Mouse (Mus musculus) liver, postnatal 0 days (tissue): ENCODE measurements at regions not wholly inside any gene's neighbourhood (a gene's known extent, or its start where the extent isn't known, plus 50 kb on each side); places are given as distances from the start of the nearest gene placed in this dataset.
"Not testable (repeated sequence)": the region's sequence is repeated elsewhere in the genome, so short reads cannot be mapped to it uniquely, and the experiment has no call there.

Experiments used
- ATAC-seq: fragments of 200-750 bp; cut with Nextera tagmentation; 2 replicates; pipeline ENCODE4 v1.8.0; 2017; ENCODE audit warnings: mild to moderate bottlenecking, moderate library complexity
- DNase-seq: peaks from one replicate; pipeline ENCODE4 v3.0.0-alpha.2; 2016
- H3K27ac ChIP-seq: fragments of 300-500 bp; sonication (generic); 2 replicates; pipeline ENCODE4 v1.5.1; 2014; ENCODE audit warnings: antibody characterized with exemption, moderate library complexity, mild to moderate bottlenecking, low read depth
- H3K27me3 ChIP-seq: fragments of 300-500 bp; sonication (generic); 2 replicates; pipeline ENCODE4 v1.6.1; 2014; ENCODE audit warnings: low read length, control low read depth, mixed read lengths; ENCODE audit not compliant: insufficient read depth
- H3K36me3 ChIP-seq: fragments of 300-500 bp; sonication (generic); replicated peaks from 2 replicates; pipeline ENCODE4 v1.6.1; 2014; ENCODE audit warnings: mild to moderate bottlenecking, control low read depth, low read length, moderate library complexity, mixed read lengths; ENCODE audit not compliant: insufficient read depth
- H3K4me1 ChIP-seq: fragments of 300-500 bp; sonication (generic); 2 replicates; pipeline ENCODE4 v1.6.1; 2014; ENCODE audit warnings: antibody characterized with exemption, mild to moderate bottlenecking, control low read depth; ENCODE audit not compliant: insufficient read depth
- H3K4me2 ChIP-seq: fragments of 300-500 bp; sonication (generic); 2 replicates; pipeline ENCODE4 v1.6.1; 2014; ENCODE audit warnings: low read depth, mild to moderate bottlenecking, low read length, moderate library complexity, mixed read lengths
- H3K4me3 ChIP-seq: fragments of 300-500 bp; sonication (generic); 2 replicates; pipeline ENCODE4 v1.5.1; 2014; ENCODE audit warnings: low read depth, low read length
- H3K9ac ChIP-seq: fragments of 300-500 bp; sonication (generic); replicated peaks from 2 replicates; pipeline ENCODE4 v1.6.1; 2014; ENCODE audit warnings: mild to moderate bottlenecking, moderate library complexity
- H3K9me3 ChIP-seq: fragments of 300-500 bp; sonication (generic); 2 replicates; pipeline ENCODE4 v1.6.1; 2016; ENCODE audit warnings: mild to moderate bottlenecking, control low read depth, low read length, mixed read lengths
- CTCF ChIP-seq: sonication (generic); IDR thresholded peaks from 2 replicates; pipeline ENCODE4 v1.5.1; 2016; ENCODE audit warnings: antibody characterized with exemption, low read depth
- EP300 ChIP-seq: IDR thresholded peaks from 2 replicates; pipeline ENCODE4 v1.6.1; 2016; ENCODE audit warnings: antibody characterized with exemption, low read depth, mild to moderate bottlenecking
- WGBS: fragments of 180-500 bp; shearing (Covaris S2); extraction: QIAGEN DNeasy Blood & Tissue Kit; methylation state at CpG from one replicate; pipeline ENCODE4 v1.1.7; 2014; ENCODE audit not compliant: insufficient replicate concordance; 5-methylcytosine and 5-hydroxymethylcytosine counted together

GRCm38 (mm10) chr7:111882991-111883390 is 103.2 kb upstream of the Galnt18 start:
- no peaks in the 10 kb centered on the region for H3K27me3 ChIP-seq
- 64% methylated on average over 2 of the region's 2 CpGs for WGBS
- H3K4me2 ChIP-seq = no peak overlapping the region

GRCm38 (mm10) chr7:111880067-111880675 is 100.4 kb upstream of the Galnt18 start:
- Histone ChIP-seq H3K4me3 (no peak overlapping the region), H3K9ac (no peak overlapping the region), H3K4me1 (no peaks in the 10 kb centered on the region), H3K4me2 (no peak overlapping the region), H3K36me3 (no peaks in the 10 kb centered on the region), H3K27ac (no peak overlapping the region), H3K27me3 (no peaks in the 10 kb centered on the region), H3K9me3 (no peaks in the 10 kb centered on the region)
- WGBS = 71% methylated on average over 4 of the region's 4 CpGs
- ATAC-seq (no peak), DNase-seq (no peak)
- TF ChIP-seq EP300 (no peak), CTCF (no peak)

More at GRCm38 (mm10) chr7:111882991-111883390, 103.2 kb upstream of the Galnt18 start:
- no peaks in the 10 kb centered on the region for H3K9me3 ChIP-seq
- no peak overlapping the region for H3K4me3 ChIP-seq
- no peaks in the 10 kb centered on the region for H3K36me3 ChIP-seq
- no peak for TF ChIP-seq CTCF
- no peak for TF ChIP-seq EP300
- no peaks in the 10 kb centered on the region for H3K4me1 ChIP-seq
- no peak overlapping the region for H3K9ac ChIP-seq
- ATAC-seq (no peak), DNase-seq (no peak)
- no peak overlapping the region for H3K27ac ChIP-seq

- no peaks in the 10 kb centered on the region for H3K4me1 ChIP-seq
- TF ChIP-seq EP300 (no peak), CTCF (no peak)
- no peak for DNase-seq
- H3K36me3 ChIP-seq = no peaks in the 10 kb centered on the region
- H3K27me3 ChIP-seq = no peaks in the 10 kb centered on the region
- no peak overlapping the region for H3K4me3 ChIP-seq
- no peak overlapping the region for H3K9ac ChIP-seq
- no peak overlapping the region for H3K27ac ChIP-seq
- H3K4me2 ChIP-seq = no peak overlapping the region
- ATAC-seq = no peak
- no peaks in the 10 kb centered on the region for H3K9me3 ChIP-seq
- 80% methylated on average over 1 of the region's 1 CpGs for WGBS
Observed at GRCm38 (mm10) chr7:111877591-111877990, 97.8 kb upstream of the Galnt18 start.

- Histone ChIP-seq H3K36me3 (no peaks in the 10 kb centered on the region), H3K27ac (no peak overlapping the region), H3K27me3 (no peaks in the 10 kb centered on the region), H3K4me2 (no peak overlapping the region), H3K9ac (no peak overlapping the region), H3K4me3 (no peak overlapping the region), H3K4me1 (no peaks in the 10 kb centered on the region), H3K9me3 (no peaks in the 10 kb centered on the region)
- TF ChIP-seq EP300 = no peak
- no peak for TF ChIP-seq CTCF
- DNase-seq = no peak
- no peak for ATAC-seq
- WGBS = 81% methylated on average over 1 of the region's 1 CpGs
Observed at GRCm38 (mm10) chr7:111875949-111876348, 96.2 kb upstream of the Galnt18 start.

DNA sequence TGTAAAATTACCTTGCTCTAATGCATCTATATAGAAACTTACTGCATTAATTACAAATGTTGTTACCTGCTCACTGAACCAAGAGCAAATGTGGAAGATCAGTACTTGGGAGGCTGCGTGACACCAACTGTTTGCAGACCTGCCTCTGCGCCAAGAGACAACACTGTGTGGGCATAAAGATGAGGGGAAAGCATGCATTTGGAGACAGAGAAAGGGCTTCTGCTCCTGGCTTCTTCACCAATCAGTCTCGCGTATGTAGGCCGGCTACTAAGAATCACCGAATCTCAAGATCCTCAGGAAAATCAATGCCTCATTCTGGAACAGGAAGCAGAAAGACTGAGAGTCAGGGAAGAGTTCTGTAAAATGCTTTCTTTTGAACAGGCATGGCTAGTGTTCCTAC is 89.6 kb upstream of the Galnt18 start:
- WGBS = 85% methylated on average over 6 of the region's 6 CpGs
- no peaks in the 10 kb centered on the region for H3K9me3 ChIP-seq
- H3K4me1 ChIP-seq = no peaks in the 10 kb centered on the region
- H3K4me3 ChIP-seq = no peak overlapping the region
- TF ChIP-seq EP300 = no peak
- no peak for TF ChIP-seq CTCF
- H3K27ac ChIP-seq = no peak overlapping the region
- H3K4me2 ChIP-seq = no peak overlapping the region
- H3K9ac ChIP-seq = no peak overlapping the region
- no peaks in the 10 kb centered on the region for H3K27me3 ChIP-seq
- DNase-seq (no peak), ATAC-seq (no peak)
- no peaks in the 10 kb centered on the region for H3K36me3 ChIP-seq

DNA sequence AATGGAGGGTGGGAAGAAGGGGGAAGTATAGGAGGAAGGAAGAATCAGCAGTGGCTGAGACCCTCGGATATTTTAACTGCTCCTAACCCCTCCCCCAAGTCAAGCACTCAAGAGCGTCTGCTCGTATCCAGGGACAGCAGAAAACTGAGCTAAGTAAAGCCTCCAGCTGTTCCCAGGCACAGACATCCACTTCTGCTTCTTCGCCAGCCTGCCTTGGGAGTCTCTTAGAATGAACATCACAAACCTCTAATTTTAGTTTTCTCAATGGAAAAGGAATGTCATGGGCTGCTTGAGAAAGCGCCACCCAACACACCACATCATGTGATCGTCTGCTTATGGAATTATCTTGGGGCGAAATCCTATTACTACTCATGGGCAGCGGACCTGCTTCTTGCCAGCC is 83.3 kb upstream of the Galnt18 start:
- 54% methylated on average over 8 of the region's 8 CpGs for whole genome bisulfite sequencing
- no peak overlapping the region for H3K9ac ChIP-seq
- TF ChIP-seq EP300 (no peak), CTCF (no peak)

GRCm38 (mm10) chr7:111858291-111858690 is 78.5 kb upstream of the Galnt18 start:
- not testable (repeated sequence) for H3K4me1 ChIP-seq, H3K4me2 ChIP-seq, H3K9me3 ChIP-seq, H3K4me3 ChIP-seq, ATAC-seq, H3K27me3 ChIP-seq, H3K9ac ChIP-seq, H3K36me3 ChIP-seq, H3K27ac ChIP-seq, DNase-seq
- 77% methylated on average over 8 of the region's 8 CpGs for WGBS

More for the DNA sequence above, 83.3 kb upstream of the Galnt18 start:
- H3K4me1 ChIP-seq = no peaks in the 10 kb centered on the region
- no peaks in the 10 kb centered on the region for H3K36me3 ChIP-seq
- H3K9me3 ChIP-seq = no peaks in the 10 kb centered on the region
- H3K4me2 ChIP-seq = no peak overlapping the region
- no peak overlapping the region for H3K4me3 ChIP-seq
- ATAC-seq (no peak), DNase-seq (no peak)
- H3K27me3 ChIP-seq = no peaks in the 10 kb centered on the region
- no peak overlapping the region for H3K27ac ChIP-seq
